Mouse (Mus musculus) embryo, embryonic 10.5 days (tissue): ENCODE measurements at regions not wholly inside any gene's neighbourhood (a gene's known extent, or its start where the extent isn't known, plus 50 kb on each side); places are given as distances from the start of the nearest gene placed in this dataset.
A peak's percentile ranks its signal among the peaks of the same experiment; 100 is the strongest.

Experiments
- DNase-seq: peaks from one replicate; pipeline ENCODE4 v3.0.0-alpha.2; 2015; ENCODE audit warnings: low spot score

GRCm38 (mm10) chrX:143024325-143024971 lies 57.9 kb upstream of the Ammecr1 start:
- peak; percentile 47 for DNase-seq

- DNase-seq = peak; percentile 12
Observed at GRCm38 (mm10) chrX:143030371-143031010, 64.0 kb upstream of the Ammecr1 start.

GRCm38 (mm10) chrX:143039878-143040277 lies 59.5 kb upstream of the Rtl9 start:
- DNase-seq = no peak

- DNase-seq = no peak
Observed at GRCm38 (mm10) chrX:143044296-143044695, 55.1 kb upstream of the Rtl9 start.

- DNase-seq = no peak
Observed at GRCm38 (mm10) chrX:143046293-143046692, 53.1 kb upstream of the Rtl9 start.
